ENCODE assay signal across 10 mouse cellular contexts in the genomic region with DNA sequence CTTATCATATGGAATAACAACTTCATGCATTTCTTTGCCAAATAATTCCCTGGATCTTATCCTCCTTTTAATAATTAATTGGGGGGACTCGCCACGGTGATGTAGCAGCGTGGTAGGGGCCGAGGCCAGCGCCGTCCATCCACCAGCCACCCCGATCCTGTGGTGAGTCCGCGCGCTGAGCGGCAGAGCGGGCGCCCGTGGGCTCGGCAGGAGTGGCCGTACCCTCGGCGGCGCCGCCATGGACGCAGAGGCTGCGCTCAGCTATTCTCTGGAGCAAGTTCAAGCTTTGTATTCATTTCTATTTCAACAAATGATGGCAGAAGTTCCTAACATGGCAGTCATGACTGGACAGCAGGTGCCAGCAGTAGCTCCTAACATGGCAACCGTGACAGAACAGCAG. TPM values are rescaled to one million over a fixed set of nuclear protein-coding genes. Genes with fewer than 3 reads are reported as not detected.
"Had no signal": no experiment of that assay in that cellular context is flagged by ENCODE, and none has a peak within 500 bp of the region (broad histone marks: within the 10 kb centered on the region; RNA-seq: fewer than 3 reads in every experiment).

No protein-coding gene starts in this region.

RNA-seq across cellular contexts. Expression of gene Cyp2d12, which starts 38.7 kb away (rescaled TPM):
- total RNA-seq: left cerebral cortex, adult 8-10 months; left cerebral cortex, postnatal 10 days; left cerebral cortex, postnatal 14 days; left cerebral cortex, postnatal 25 days; left cerebral cortex, postnatal 36 days; left cerebral cortex, postnatal 4 days; megakaryocyte progenitor cell, adult 5-6 weeks; megakaryocyte-erythroid progenitor cell, adult 5-6 weeks; midbrain, postnatal 0 days; monocyte, adult 5-6 weeks had no signal
